Mouse (Mus musculus) urinary bladder, postnatal 14 days (tissue): ENCODE results near the gene Mboat2.
A peak's percentile ranks its signal among the peaks of the same experiment; 100 is the strongest.

Source experiments
- DNase-seq: peaks from one replicate; pipeline ENCODE4 v3.0.0; 2021; ENCODE audit warnings: low spot score

Gene Mboat2

GRCm38 (mm10) chr12:24902736-24903135, 72.1 kb downstream of the Mboat2 start:
- DNase-seq = no peak

- DNase-seq = no peak
Observed at GRCm38 (mm10) chr12:24907894-24908293, 77.2 kb downstream of the Mboat2 start.

GRCm38 (mm10) chr12:24909679-24910078, 79.0 kb downstream of the Mboat2 start:
- no peak for DNase-seq

- no peak for DNase-seq
Observed at GRCm38 (mm10) chr12:24912174-24912573, 81.5 kb downstream of the Mboat2 start.

GRCm38 (mm10) chr12:24912876-24913275, 82.2 kb downstream of the Mboat2 start:
- no peak for DNase-seq

- DNase-seq = no peak
Observed at GRCm38 (mm10) chr12:24918575-24919262, 88.0 kb downstream of the Mboat2 start.

GRCm38 (mm10) chr12:24920861-24921260, 90.2 kb downstream of the Mboat2 start:
- no peak for DNase-seq

- no peak for DNase-seq
Observed at GRCm38 (mm10) chr12:24924003-24924402, 93.3 kb downstream of the Mboat2 start.

- no peak for DNase-seq
Observed at GRCm38 (mm10) chr12:24925276-24925675, 94.6 kb downstream of the Mboat2 start.

- no peak for DNase-seq
Observed at GRCm38 (mm10) chr12:24925684-24926083, 95.0 kb downstream of the Mboat2 start.

- DNase-seq = no peak
Observed at GRCm38 (mm10) chr12:24928051-24928748, 97.5 kb downstream of the Mboat2 start.

GRCm38 (mm10) chr12:24929043-24929442, 98.4 kb downstream of the Mboat2 start:
- no peak for DNase-seq

GRCm38 (mm10) chr12:24930760-24931159, 100.1 kb downstream of the Mboat2 start:
- no peak for DNase-seq

- DNase-seq = no peak
Observed at GRCm38 (mm10) chr12:24932120-24932519, 101.4 kb downstream of the Mboat2 start.

- no peak for DNase-seq
Observed at GRCm38 (mm10) chr12:24933206-24933775, 102.6 kb downstream of the Mboat2 start.

- DNase-seq = no peak
Observed at GRCm38 (mm10) chr12:24933996-24934395, 103.3 kb downstream of the Mboat2 start.

GRCm38 (mm10) chr12:24936281-24936680, 105.6 kb downstream of the Mboat2 start:
- no peak for DNase-seq

GRCm38 (mm10) chr12:24939372-24939771, 108.7 kb downstream of the Mboat2 start:
- no peak for DNase-seq

GRCm38 (mm10) chr12:24942619-24943287, 112.1 kb downstream of the Mboat2 start:
- no peak for DNase-seq

- no peak for DNase-seq
Observed at GRCm38 (mm10) chr12:24943427-24943826, 112.7 kb downstream of the Mboat2 start.

- no peak for DNase-seq
Observed at GRCm38 (mm10) chr12:24944597-24944996, 113.9 kb downstream of the Mboat2 start.

- DNase-seq = no peak
Observed at GRCm38 (mm10) chr12:24947065-24947464, 116.4 kb downstream of the Mboat2 start.

- peak; percentile 32 for DNase-seq
Observed at GRCm38 (mm10) chr12:24948344-24948743, 117.7 kb downstream of the Mboat2 start.
